Mouse (Mus musculus): ENCODE data around the gene Gm17490.

GRCm38 (mm10) chr2:11664806-11665205 is 38.7 kb upstream of the Gm17490 start:
- TF ChIP-seq POLR2A (IDR thresholded peaks at IDR 0.05; ENCODE audit: borderline replicate concordance, extremely low read depth, low read depth, low read length) (no peak), CTCF (IDR thresholded peaks at IDR 0.05; ENCODE audit: insufficient read depth, low read length) (no peak)
